Mouse (Mus musculus) liver, adult 2 months (tissue): ENCODE results near the gene U2surp.

Experiments
- CTCF ChIP-seq: fragments of 200-500 bp; IDR thresholded peaks from 2 replicates; pipeline ENCODE4 v1.5.1; 2011; ENCODE audit warnings: low read depth, low read length, control low read depth
- POLR2A ChIP-seq: fragments of 200-500 bp; IDR thresholded peaks from 2 replicates; pipeline ENCODE4 v1.6.1; 2011; ENCODE audit warnings: low read length, control low read depth; ENCODE audit not compliant: insufficient read depth; ENCODE audit errors: extremely low read depth

- no peak for TF ChIP-seq CTCF
- TF ChIP-seq POLR2A: no peak
These were observed 97.9 kb downstream of the U2surp start for GRCm38 (mm10) chr9:95413911-95414310.
